Mouse (Mus musculus) ES-E14 (cell line): ENCODE measurements around the gene Emp1.

ENCODE experiments used
- HCFC1 ChIP-seq: IDR thresholded peaks from 2 replicates; pipeline ENCODE4 v1.6.1; 2012; ENCODE audit warnings: low read length, inconsistent platforms, borderline replicate concordance; ENCODE audit not compliant: insufficient read depth
- MAFK ChIP-seq: IDR thresholded peaks from 2 replicates; pipeline ENCODE4 v1.6.1; 2014; ENCODE audit warnings: mild to moderate bottlenecking, low read depth, low read length, inconsistent platforms; ENCODE audit not compliant: insufficient read depth
- ZNF384 ChIP-seq: IDR thresholded peaks from 2 replicates; pipeline ENCODE4 v1.6.1; 2012; ENCODE audit warnings: low read depth, low read length, inconsistent platforms

- no peak for TF ChIP-seq HCFC1
- TF ChIP-seq ZNF384 = no peak
- TF ChIP-seq MAFK = no peak
Measured at GRCm38 (mm10) chr6:135319431-135319933, 42.9 kb upstream of the Emp1 start.
